Mouse (Mus musculus) forebrain, postnatal 0 days (tissue): ENCODE data around the gene Hoxd3. TPM values are rescaled to one million over a fixed set of nuclear protein-coding genes. Genes with fewer than 3 reads are reported as not detected.
A peak's percentile ranks its signal among the peaks of the same experiment; 100 is the strongest.

Source experiments
- ATAC-seq: fragments of 200-750 bp; cut with Nextera tagmentation; 2 replicates; pipeline ENCODE4 v1.8.0; 2017; ENCODE audit warnings: mild to moderate bottlenecking, moderate library complexity
- DNase-seq: peaks from one replicate; pipeline ENCODE4 v3.0.0-alpha.2; 2015
- H3K27ac ChIP-seq: fragments of 300-500 bp; sonication (generic); 2 replicates; pipeline ENCODE4 v1.5.1; 2014; ENCODE audit warnings: low read depth, mild to moderate bottlenecking, antibody characterized with exemption, low read length, moderate library complexity, mixed read lengths
- H3K27me3 ChIP-seq: fragments of 300-500 bp; sonication (generic); 2 replicates; pipeline ENCODE4 v1.6.1; 2014; ENCODE audit warnings: mild to moderate bottlenecking, low read length, mixed read lengths; ENCODE audit not compliant: insufficient read depth
- H3K36me3 ChIP-seq: fragments of 300-500 bp; sonication (generic); 2 replicates; pipeline ENCODE4 v1.6.1; 2014; ENCODE audit warnings: mild to moderate bottlenecking, moderate library complexity; ENCODE audit not compliant: insufficient read depth
- H3K4me1 ChIP-seq: fragments of 300-500 bp; sonication (generic); 2 replicates; pipeline ENCODE4 v1.6.1; 2014; ENCODE audit warnings: antibody characterized with exemption; ENCODE audit not compliant: insufficient read depth
- H3K4me2 ChIP-seq: fragments of 300-500 bp; sonication (generic); 2 replicates; pipeline ENCODE4 v1.6.1; 2014; ENCODE audit warnings: low read depth, mild to moderate bottlenecking, moderate library complexity
- H3K4me3 ChIP-seq: fragments of 300-500 bp; sonication (generic); 2 replicates; pipeline ENCODE4 v1.5.1; 2014; ENCODE audit warnings: low read depth, low read length, mixed read lengths
- H3K9ac ChIP-seq: fragments of 300-500 bp; sonication (generic); 2 replicates; pipeline ENCODE4 v1.6.1; 2014; ENCODE audit warnings: mild to moderate bottlenecking
- H3K9me3 ChIP-seq: fragments of 300-500 bp; sonication (generic); 2 replicates; pipeline ENCODE4 v1.6.1; 2016; ENCODE audit warnings: low read length
- CTCF ChIP-seq: sonication (generic); IDR thresholded peaks from 2 replicates; pipeline ENCODE4 v1.5.1; 2016; ENCODE audit warnings: antibody characterized with exemption, control low read depth, low read depth
- WGBS: fragments of 180-500 bp; shearing (Covaris S2); extraction: QIAGEN DNeasy Blood & Tissue Kit; methylation state at CpG from one replicate; pipeline ENCODE4 v1.1.7; 2014; 5-methylcytosine and 5-hydroxymethylcytosine counted together
- polyA plus RNA-seq: library from polyadenylated mRNA; unstranded; fragments of >200 nt; fragmentation: Nextera tagmentation; extraction: Ambion mirVana; gene quantifications from 2 replicates; pipeline ENCODE4 v1.2.1, GENCODE M21; 2015
- total RNA-seq: library from RNA; depleted of rRNA; stranded (reverse); fragments of >200 nt; gene quantifications from 2 replicates; pipeline ENCODE4 v1.2.3, GENCODE M21; 2014

Hoxd3 gene
- total and polyA plus RNA-seq, 2 experiments from 2014 or later, result not detected

DNA sequence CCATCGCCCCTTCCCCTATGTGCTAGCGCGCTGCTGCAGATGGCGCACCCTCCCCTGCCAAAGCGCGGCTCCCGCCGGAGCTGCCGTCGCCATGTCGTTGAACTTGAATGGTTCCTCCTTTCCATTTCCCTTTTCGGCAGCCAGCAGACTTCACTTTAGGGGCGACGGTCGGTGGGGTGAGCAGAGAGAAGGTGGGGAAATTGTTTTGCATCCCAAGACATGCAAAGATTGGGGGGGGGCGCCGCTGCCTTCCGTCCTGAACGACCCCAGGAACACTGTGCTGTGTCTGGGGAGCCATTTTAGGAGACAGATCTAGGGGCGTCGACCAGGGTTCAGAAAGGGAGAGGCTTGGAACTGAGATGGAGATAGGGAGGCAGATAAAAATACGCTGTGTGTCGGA lies 31.7 kb upstream of the Hoxd3 start:
- TF ChIP-seq CTCF, result no peak
- 0% methylated on average over 19 of the region's 23 CpGs for WGBS
- Histone ChIP-seq H3K4me3 (no peak overlapping the region), H3K4me2 (no peak overlapping the region), H3K4me1 (no peaks in the 10 kb centered on the region), H3K9me3 (no peaks in the 10 kb centered on the region), H3K27ac (no peak overlapping the region), H3K27me3 (peaks cover 94% of the 10 kb centered on the region), H3K36me3 (no peaks in the 10 kb centered on the region), H3K9ac (no peak overlapping the region)
- DNase-seq (no peak), ATAC-seq (no peak)

DNA sequence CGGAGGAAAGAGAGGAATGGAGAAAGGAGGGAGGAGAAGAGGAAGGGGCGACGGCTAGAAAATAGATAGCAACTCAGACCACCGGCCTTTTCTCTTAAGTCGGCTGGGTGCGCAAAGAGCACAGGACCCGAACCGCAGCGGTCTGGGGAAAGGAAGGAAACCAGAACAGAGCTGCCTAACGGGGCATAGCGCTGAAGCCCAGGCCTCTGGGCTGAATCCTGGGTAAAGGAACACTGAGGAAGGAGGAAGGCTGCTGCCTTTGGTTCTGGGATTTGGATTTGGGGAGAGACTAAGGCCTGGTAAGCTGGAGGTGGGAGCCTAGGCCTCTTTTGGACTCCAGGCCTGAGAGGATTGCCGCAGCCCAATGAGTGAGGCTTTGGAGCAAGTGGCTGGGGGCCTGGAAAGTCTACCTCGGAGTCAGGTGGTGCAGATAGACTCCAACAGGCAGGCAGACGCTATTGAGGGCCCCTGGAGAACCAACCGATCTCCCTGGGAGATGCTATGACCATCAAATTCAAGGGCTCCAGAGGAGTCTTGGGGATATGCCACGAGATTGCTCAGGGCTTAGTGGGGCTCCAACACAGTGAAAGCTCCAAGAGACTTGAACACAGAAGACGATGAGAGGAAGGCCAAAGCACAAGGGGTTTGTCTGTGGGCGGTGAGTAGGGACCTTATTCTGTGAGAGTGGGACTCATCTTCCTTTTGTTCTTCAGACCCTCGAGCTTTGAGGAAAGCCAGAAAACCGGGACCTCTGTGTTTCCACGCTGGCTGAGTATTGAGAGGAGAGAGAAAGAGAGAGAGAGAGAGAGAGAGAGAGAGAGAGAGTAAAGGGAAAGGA lies 30.9 kb upstream of the Hoxd3 start:
- Histone ChIP-seq H3K27ac (no peak overlapping the region), H3K27me3 (peaks cover 94% of the 10 kb centered on the region), H3K36me3 (no peaks in the 10 kb centered on the region), H3K4me2 (no peak overlapping the region), H3K9me3 (no peaks in the 10 kb centered on the region), H3K4me3 (no peak overlapping the region), H3K4me1 (no peaks in the 10 kb centered on the region), H3K9ac (no peak overlapping the region)
- WGBS, result 2% methylated on average over 21 of the region's 21 CpGs
- TF ChIP-seq CTCF, result no peak
- no peak for ATAC-seq
- DNase-seq, result no peak

DNA sequence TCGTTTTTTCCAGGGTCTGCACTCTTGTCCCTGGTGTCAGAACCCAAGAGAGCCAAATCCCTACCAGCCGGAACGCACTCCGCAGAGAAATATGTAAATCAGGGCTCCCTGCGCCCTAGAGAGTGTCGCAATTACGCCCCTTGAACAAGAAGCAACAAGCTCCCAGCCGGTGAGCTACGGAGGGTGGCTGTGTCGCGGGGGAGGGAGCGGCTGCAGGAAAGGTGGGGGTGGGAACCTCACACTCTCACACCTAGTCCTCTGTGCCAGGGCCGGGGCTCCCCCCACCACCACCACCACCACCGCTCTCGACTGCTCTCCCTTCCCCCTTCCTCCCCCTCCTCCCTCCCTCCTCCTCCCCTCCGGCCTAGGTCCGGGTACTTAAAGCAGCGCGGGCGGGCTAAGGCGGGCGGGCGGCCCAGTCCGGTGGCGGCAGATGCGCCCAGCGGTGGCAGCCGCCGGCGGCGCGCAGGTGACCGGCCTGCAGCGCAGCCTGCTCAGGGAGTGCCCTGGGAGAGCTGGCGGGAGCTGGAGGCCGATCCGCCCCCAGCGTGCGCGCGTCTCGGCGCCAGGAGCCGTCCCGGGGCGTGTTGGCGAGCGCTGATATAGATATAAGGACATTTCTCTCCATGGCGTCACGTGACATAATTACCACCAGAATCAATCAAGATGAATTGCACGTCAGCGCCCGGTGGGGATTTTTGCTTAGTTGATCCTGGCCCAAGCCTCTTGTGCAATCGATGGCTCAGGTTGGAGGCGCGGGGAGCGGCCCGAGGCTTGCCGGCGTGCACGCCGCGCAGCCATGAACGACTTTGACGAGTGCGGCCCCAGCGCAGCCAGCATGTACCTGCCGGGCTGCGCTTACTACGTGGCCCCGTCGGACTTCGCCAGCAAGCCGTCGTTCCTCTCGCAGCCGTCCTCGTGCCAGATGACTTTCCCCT lies 29.9 kb upstream of the Hoxd3 start:
- no peaks in the 10 kb centered on the region for H3K4me1 ChIP-seq
- H3K27ac ChIP-seq, result no peak overlapping the region
- peak; percentile 24; the same call in 1 of the 2 replicates for ATAC-seq
- no peak overlapping the region for H3K9ac ChIP-seq
- no peak for TF ChIP-seq CTCF
- 0 out of 2 replicates have a peak overlapping the region, but pooled peaks have one; percentile 10 for H3K4me2 ChIP-seq
- 3% methylated on average over 77 of the region's 78 CpGs for WGBS
- peaks cover 92% of the 10 kb centered on the region for H3K27me3 ChIP-seq
- no peak for DNase-seq
- peak overlapping the region; percentile 16 for H3K4me3 ChIP-seq
- no peaks in the 10 kb centered on the region for H3K9me3 ChIP-seq
- no peaks in the 10 kb centered on the region for H3K36me3 ChIP-seq

DNA sequence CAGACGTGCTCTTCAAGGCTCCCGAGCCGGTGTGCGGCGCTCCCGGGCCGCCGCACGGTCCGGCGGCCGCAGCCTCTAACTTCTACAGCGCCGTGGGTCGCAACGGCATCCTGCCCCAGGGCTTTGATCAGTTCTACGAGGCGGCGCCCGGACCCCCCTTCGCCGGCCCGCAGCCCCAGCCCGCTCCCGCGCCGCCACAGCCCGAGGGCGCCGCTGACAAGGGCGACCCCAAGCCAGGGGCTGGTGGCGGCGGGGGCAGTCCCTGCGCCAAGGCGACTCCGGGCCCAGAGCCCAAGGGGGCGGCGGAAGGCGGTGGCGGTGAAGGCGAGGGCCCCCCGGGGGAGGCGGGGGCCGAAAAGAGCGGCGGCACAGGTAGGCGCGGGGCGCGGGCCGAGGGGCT lies 28.9 kb upstream of the Hoxd3 start:
- H3K36me3 ChIP-seq, result no peaks in the 10 kb centered on the region
- no peak overlapping the region for H3K9ac ChIP-seq
- 2% methylated on average over 30 of the region's 51 CpGs for WGBS
- peaks cover 92% of the 10 kb centered on the region for H3K27me3 ChIP-seq
- H3K9me3 ChIP-seq, result no peaks in the 10 kb centered on the region
- ATAC-seq (no peak), DNase-seq (no peak)
- H3K4me2 ChIP-seq, result 0 out of 2 replicates have a peak overlapping the region, but pooled peaks have one; percentile 10
- H3K27ac ChIP-seq, result no peak overlapping the region
- no peak overlapping the region; the same call in 1 of the 2 replicates for H3K4me3 ChIP-seq
- TF ChIP-seq CTCF, result no peak
- H3K4me1 ChIP-seq, result no peaks in the 10 kb centered on the region

DNA sequence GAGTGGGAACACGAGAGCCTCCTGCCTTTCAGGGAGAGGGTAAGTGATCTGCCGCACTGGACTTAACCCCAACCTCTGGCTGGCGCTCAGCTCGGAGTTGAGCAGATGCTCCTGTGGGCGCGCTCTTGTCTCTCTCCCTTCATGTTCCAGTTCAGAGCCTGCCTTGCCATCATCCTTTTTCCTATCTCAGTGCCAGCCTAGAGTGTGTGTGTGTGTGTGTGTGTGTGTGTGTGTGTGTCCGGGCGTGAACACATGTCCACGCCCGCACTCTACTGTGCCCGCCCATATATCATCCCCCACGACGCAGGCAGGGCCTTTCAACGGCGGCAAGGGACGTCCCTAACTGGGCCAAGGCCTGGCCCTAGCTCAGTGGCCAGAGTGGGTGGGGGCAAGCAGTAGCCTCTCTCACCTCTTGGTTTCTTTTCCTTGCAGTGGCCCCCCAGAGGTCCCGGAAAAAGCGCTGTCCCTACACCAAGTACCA lies 28.2 kb upstream of the Hoxd3 start:
- 1% methylated on average over 18 of the region's 18 CpGs for WGBS
- no peak overlapping the region for H3K4me2 ChIP-seq
- TF ChIP-seq CTCF, result no peak
- no peaks in the 10 kb centered on the region for H3K9me3 ChIP-seq
- no peak overlapping the region for H3K27ac ChIP-seq
- H3K36me3 ChIP-seq, result no peaks in the 10 kb centered on the region
- no peaks in the 10 kb centered on the region for H3K4me1 ChIP-seq
- DNase-seq, result no peak
- no peak overlapping the region for H3K4me3 ChIP-seq
- ATAC-seq, result no peak
- peaks cover 92% of the 10 kb centered on the region for H3K27me3 ChIP-seq
- H3K9ac ChIP-seq, result no peak overlapping the region

DNA sequence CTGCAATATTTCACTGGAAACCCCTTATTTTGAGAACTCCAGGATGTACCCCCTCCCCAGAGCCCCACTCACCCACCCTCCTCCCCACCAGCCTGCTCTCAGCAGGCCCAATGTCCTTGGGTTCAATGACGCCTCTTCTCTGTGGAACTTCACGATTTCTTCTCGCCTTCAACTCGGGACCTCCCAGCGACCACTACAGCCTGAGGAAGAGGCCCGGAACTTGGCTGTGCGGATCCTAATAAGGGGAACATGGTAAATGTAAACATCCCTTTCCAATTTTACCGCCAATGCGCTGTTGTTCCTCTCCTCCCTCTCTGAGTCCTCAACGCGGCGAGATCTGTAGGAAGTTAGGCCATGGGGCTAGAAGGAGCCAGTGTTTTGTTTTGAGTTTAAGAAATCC lies 27.6 kb upstream of the Hoxd3 start:
- Histone ChIP-seq H3K9me3 (no peaks in the 10 kb centered on the region), H3K4me3 (no peak overlapping the region), H3K27ac (no peak overlapping the region), H3K4me2 (no peak overlapping the region), H3K9ac (no peak overlapping the region), H3K4me1 (no peaks in the 10 kb centered on the region), H3K36me3 (no peaks in the 10 kb centered on the region), H3K27me3 (peaks cover 93% of the 10 kb centered on the region)
- DNase-seq, result no peak
- WGBS, result 2% methylated on average over 12 of the region's 12 CpGs
- ATAC-seq, result no peak
- TF ChIP-seq CTCF, result no peak
